Mouse (Mus musculus): ENCODE measurements at regions not wholly inside any gene's neighbourhood (a gene's known extent, or its start where the extent isn't known, plus 50 kb on each side); places are given as distances from the start of the nearest gene placed in this dataset.
"Not testable (repeated sequence)": the region's sequence is repeated elsewhere in the genome, so short reads cannot be mapped to it uniquely, and the experiment has no call there.

- 59% methylated on average over 1 of the region's 1 CpGs for WGBS
- no peaks in the 10 kb centered on the region for H3K36me3 ChIP-seq (ENCODE audit: control insufficient read depth, insufficient read depth, low read length)
- H3K9me3 ChIP-seq (ENCODE audit: control insufficient read depth, low read length) = no peaks in the 10 kb centered on the region
- no peak overlapping the region for H3K4me3 ChIP-seq (ENCODE audit: low read length)
- no peak overlapping the region for H3K27ac ChIP-seq (ENCODE audit: low read depth, low read length)
- no peaks in the 10 kb centered on the region for H3K27me3 ChIP-seq (replicated peaks; ENCODE audit: control insufficient read depth, insufficient read depth, low read length)
- no peak overlapping the region for H3K9ac ChIP-seq (ENCODE audit: low read depth, low read length)
- ATAC-seq = no peak
- H3K4me2 ChIP-seq (ENCODE audit: low read length) = no peak overlapping the region
- no peaks in the 10 kb centered on the region for H3K4me1 ChIP-seq (ENCODE audit: control insufficient read depth, insufficient read depth, low read depth, low read length)
These were observed 677.3 kb upstream of the Sorcs1 start for GRCm38 (mm10) chr19:51355701-51356100.

GRCm38 (mm10) chr19:51340491-51340890 is 662.0 kb upstream of the Sorcs1 start:
- 95% methylated on average over 2 of the region's 2 CpGs for WGBS
- no peak overlapping the region for H3K9ac ChIP-seq (ENCODE audit: low read depth, low read length)
- no peak overlapping the region for H3K4me2 ChIP-seq (ENCODE audit: low read length)
- H3K27ac ChIP-seq (ENCODE audit: low read depth, low read length) = no peak overlapping the region
- no peaks in the 10 kb centered on the region for H3K36me3 ChIP-seq (ENCODE audit: control insufficient read depth, insufficient read depth, low read length)
- H3K4me3 ChIP-seq (ENCODE audit: low read length) = no peak overlapping the region
- no peaks in the 10 kb centered on the region for H3K4me1 ChIP-seq (ENCODE audit: control insufficient read depth, insufficient read depth, low read depth, low read length)
- H3K9me3 ChIP-seq (ENCODE audit: control insufficient read depth, low read length) = no peaks in the 10 kb centered on the region
- H3K27me3 ChIP-seq (replicated peaks; ENCODE audit: control insufficient read depth, insufficient read depth, low read length) = no peaks in the 10 kb centered on the region
- ATAC-seq = no peak

- Histone ChIP-seq H3K9me3 (ENCODE audit: control insufficient read depth, low read length) (no peaks in the 10 kb centered on the region), H3K4me2 (ENCODE audit: low read length) (no peak overlapping the region), H3K4me1 (ENCODE audit: control insufficient read depth, insufficient read depth, low read depth, low read length) (no peaks in the 10 kb centered on the region), H3K36me3 (ENCODE audit: control insufficient read depth, insufficient read depth, low read length) (no peaks in the 10 kb centered on the region), H3K27me3 (replicated peaks; ENCODE audit: control insufficient read depth, insufficient read depth, low read length) (no peaks in the 10 kb centered on the region), H3K27ac (ENCODE audit: low read depth, low read length) (no peak overlapping the region), H3K9ac (ENCODE audit: low read depth, low read length) (no peak overlapping the region), H3K4me3 (ENCODE audit: low read length) (no peak overlapping the region)
- ATAC-seq = no peak
- 63% methylated on average over 2 of the region's 2 CpGs for WGBS
These were observed 651.6 kb upstream of the Sorcs1 start for GRCm38 (mm10) chr19:51330010-51330409.

DNA sequence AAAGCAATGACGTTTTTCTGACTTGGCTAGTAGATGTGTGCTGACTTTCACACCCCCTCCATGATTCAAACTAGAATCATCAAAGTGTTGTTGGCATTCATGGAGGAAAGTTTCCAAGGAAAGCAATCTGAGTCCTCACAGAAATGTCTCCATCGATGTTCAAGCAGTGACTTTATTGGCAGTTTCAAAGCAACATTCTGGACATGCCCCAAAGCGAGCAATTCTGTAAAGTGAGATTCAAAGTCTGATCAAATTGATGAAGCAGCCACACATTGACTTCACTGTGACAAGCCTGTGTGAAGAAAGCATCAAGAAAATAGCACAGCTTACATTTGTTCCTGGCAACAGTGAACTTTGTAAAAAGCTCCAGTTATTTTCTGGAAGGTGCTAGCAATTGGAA is 625.3 kb upstream of the Sorcs1 start:
- Histone ChIP-seq H3K4me3 (ENCODE audit: low read length) (no peak overlapping the region), H3K9ac (ENCODE audit: low read depth, low read length) (no peak overlapping the region), H3K4me2 (ENCODE audit: low read length) (no peak overlapping the region), H3K27me3 (replicated peaks; ENCODE audit: control insufficient read depth, insufficient read depth, low read length) (no peaks in the 10 kb centered on the region), H3K4me1 (ENCODE audit: control insufficient read depth, insufficient read depth, low read depth, low read length) (no peaks in the 10 kb centered on the region), H3K36me3 (ENCODE audit: control insufficient read depth, insufficient read depth, low read length) (no peaks in the 10 kb centered on the region), H3K9me3 (ENCODE audit: control insufficient read depth, low read length) (no peaks in the 10 kb centered on the region), H3K27ac (ENCODE audit: low read depth, low read length) (no peak overlapping the region)
- no peak for ATAC-seq
- WGBS = 74% methylated on average over 3 of the region's 3 CpGs

DNA sequence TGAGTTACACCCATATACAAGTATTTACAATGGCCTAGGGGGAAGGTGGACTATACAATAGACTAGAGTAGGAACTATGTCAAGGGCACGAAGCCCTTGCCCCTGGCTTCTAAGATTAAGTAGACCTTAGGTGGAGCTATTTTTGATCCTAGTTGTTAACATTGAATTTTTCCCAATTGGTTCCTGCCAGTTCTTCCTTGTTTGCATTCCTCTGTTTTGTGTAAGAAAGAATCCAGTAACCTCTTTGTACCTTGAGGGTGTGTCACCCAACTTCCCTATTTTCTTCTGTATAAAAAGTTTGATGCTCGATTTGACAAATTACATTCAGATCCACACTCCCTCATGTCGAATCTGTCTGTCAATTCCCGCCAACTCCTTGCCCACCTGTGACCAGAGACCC is 618.2 kb upstream of the Sorcs1 start:
- H3K27ac ChIP-seq (ENCODE audit: low read depth, low read length); H3K9ac ChIP-seq (ENCODE audit: low read depth, low read length); H3K4me1 ChIP-seq (ENCODE audit: control insufficient read depth, insufficient read depth, low read depth, low read length); H3K9me3 ChIP-seq (ENCODE audit: control insufficient read depth, low read length); H3K4me3 ChIP-seq (ENCODE audit: low read length); H3K4me2 ChIP-seq (ENCODE audit: low read length); ATAC-seq; H3K36me3 ChIP-seq (ENCODE audit: control insufficient read depth, insufficient read depth, low read length); H3K27me3 ChIP-seq (replicated peaks; ENCODE audit: control insufficient read depth, insufficient read depth, low read length): not testable (repeated sequence)
- 92% methylated on average over 4 of the region's 4 CpGs for WGBS

GRCm38 (mm10) chr19:51268978-51269556 is 590.6 kb upstream of the Sorcs1 start:
- H3K9me3 ChIP-seq (ENCODE audit: control insufficient read depth, low read length) = no peaks in the 10 kb centered on the region
- H3K36me3 ChIP-seq (ENCODE audit: control insufficient read depth, insufficient read depth, low read length) = no peaks in the 10 kb centered on the region
- H3K4me3 ChIP-seq (ENCODE audit: low read length) = no peak overlapping the region
- H3K4me1 ChIP-seq (ENCODE audit: control insufficient read depth, insufficient read depth, low read depth, low read length) = no peaks in the 10 kb centered on the region; the same call in 1 of the 2 replicates
- ATAC-seq = no peak
- WGBS = 22% methylated on average over 4 of the region's 4 CpGs
- H3K27ac ChIP-seq (ENCODE audit: low read depth, low read length) = no peak overlapping the region
- H3K9ac ChIP-seq (ENCODE audit: low read depth, low read length) = no peak overlapping the region
- H3K4me2 ChIP-seq (ENCODE audit: low read length) = peak overlapping the region; percentile 23; the same call in 1 of the 2 replicates
- no peaks in the 10 kb centered on the region for H3K27me3 ChIP-seq (replicated peaks; ENCODE audit: control insufficient read depth, insufficient read depth, low read length)

DNA sequence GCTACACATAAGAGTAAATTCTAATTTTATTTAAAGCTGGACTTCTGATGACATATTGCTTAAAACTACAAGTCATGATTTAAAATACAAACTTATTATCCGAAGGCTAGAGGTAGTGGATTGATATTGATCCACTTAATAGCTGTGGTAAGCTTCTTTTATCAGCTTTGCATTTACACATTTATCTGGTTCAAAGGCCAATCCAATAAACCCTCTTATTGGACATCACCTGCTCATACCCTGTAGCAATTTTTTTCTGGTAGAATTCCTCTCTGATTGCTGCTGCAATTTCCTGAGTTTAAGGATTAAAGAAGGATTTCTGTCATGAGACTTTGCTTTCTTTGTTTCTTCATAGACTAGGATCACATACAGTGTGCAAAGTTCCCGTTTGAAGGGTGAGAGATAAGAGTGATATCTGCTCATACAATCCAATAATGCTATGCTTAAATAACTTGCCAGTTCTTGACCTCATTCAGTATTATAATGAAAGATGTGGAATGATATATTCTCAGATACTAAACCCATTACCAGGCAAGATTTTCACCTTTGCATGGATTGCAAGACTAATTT is 561.9 kb upstream of the Sorcs1 start:
- H3K27ac ChIP-seq (ENCODE audit: low read depth, low read length) = no peak overlapping the region
- WGBS = 80% methylated on average over 2 of the region's 2 CpGs
- no peaks in the 10 kb centered on the region for H3K4me1 ChIP-seq (ENCODE audit: control insufficient read depth, insufficient read depth, low read depth, low read length)
- no peak overlapping the region for H3K9ac ChIP-seq (ENCODE audit: low read depth, low read length)
- no peak for ATAC-seq
- H3K4me2 ChIP-seq (ENCODE audit: low read length) = no peak overlapping the region
- no peaks in the 10 kb centered on the region for H3K36me3 ChIP-seq (ENCODE audit: control insufficient read depth, insufficient read depth, low read length)
- H3K27me3 ChIP-seq (replicated peaks; ENCODE audit: control insufficient read depth, insufficient read depth, low read length) = no peaks in the 10 kb centered on the region
- no peak overlapping the region for H3K4me3 ChIP-seq (ENCODE audit: low read length)
- no peaks in the 10 kb centered on the region for H3K9me3 ChIP-seq (ENCODE audit: control insufficient read depth, low read length)

DNA sequence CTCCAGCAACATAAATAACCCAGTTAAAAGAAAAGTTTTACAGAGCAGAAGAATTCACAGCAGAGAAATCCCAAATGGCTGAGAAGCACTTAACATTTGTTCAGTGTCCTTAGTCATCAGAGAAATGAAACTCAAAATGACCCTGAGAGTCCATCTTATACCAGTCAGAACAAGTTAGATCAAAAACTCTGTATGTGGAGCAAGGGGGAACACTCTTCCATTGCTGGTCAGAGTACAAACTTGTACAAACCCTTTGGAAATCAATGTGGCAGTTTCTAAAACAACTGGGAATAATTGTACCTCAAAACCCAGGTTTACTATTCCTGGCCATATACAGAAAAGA is 559.7 kb upstream of the Sorcs1 start:
- Histone ChIP-seq H3K36me3 (ENCODE audit: control insufficient read depth, insufficient read depth, low read length) (no peaks in the 10 kb centered on the region), H3K4me2 (ENCODE audit: low read length) (no peak overlapping the region), H3K9ac (ENCODE audit: low read depth, low read length) (no peak overlapping the region), H3K27me3 (replicated peaks; ENCODE audit: control insufficient read depth, insufficient read depth, low read length) (no peaks in the 10 kb centered on the region), H3K27ac (ENCODE audit: low read depth, low read length) (no peak overlapping the region), H3K4me3 (ENCODE audit: low read length) (no peak overlapping the region), H3K4me1 (ENCODE audit: control insufficient read depth, insufficient read depth, low read depth, low read length) (no peaks in the 10 kb centered on the region), H3K9me3 (ENCODE audit: control insufficient read depth, low read length) (no peaks in the 10 kb centered on the region)
- ATAC-seq = no peak

DNA sequence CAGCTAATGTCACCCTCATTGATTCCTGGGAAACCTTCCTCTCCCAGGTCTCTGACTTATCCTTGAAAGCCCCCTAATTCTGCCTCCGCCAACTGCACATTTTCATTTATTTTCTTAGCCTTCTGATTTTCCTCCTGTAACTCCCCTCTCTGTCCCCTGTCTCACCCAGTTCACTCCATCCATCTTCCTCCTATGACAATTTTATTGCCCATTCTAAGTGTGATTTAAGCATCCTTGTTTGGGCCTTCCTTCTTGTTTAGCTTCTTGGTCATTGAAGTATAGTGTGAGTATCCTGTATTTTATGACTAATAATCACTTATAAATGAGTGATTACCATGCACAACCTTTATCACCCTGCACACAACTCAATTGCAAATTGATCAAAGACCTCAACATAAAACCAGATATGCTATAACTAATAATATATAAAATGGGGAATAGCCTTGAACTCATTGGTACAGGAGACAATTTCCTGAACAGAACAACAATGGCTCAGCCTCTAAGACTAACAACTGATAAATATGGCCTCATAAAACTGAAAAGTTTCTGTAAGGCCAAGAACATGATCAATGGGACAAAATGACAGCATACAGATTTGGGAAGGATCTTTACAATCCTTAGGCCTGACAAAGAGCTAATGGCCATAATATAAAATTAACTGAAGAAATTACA is 559.2 kb upstream of the Sorcs1 start:
- 85% methylated on average over 1 of the region's 1 CpGs for WGBS
- H3K4me3 ChIP-seq (ENCODE audit: low read length) = no peak overlapping the region
- H3K9me3 ChIP-seq (ENCODE audit: control insufficient read depth, low read length) = no peaks in the 10 kb centered on the region
- no peak overlapping the region for H3K27ac ChIP-seq (ENCODE audit: low read depth, low read length)
- H3K4me1 ChIP-seq (ENCODE audit: control insufficient read depth, insufficient read depth, low read depth, low read length) = no peaks in the 10 kb centered on the region
- H3K4me2 ChIP-seq (ENCODE audit: low read length) = no peak overlapping the region
- no peak overlapping the region for H3K9ac ChIP-seq (ENCODE audit: low read depth, low read length)
- ATAC-seq = no peak
- no peaks in the 10 kb centered on the region for H3K36me3 ChIP-seq (ENCODE audit: control insufficient read depth, insufficient read depth, low read length)
- H3K27me3 ChIP-seq (replicated peaks; ENCODE audit: control insufficient read depth, insufficient read depth, low read length) = no peaks in the 10 kb centered on the region

Data from hindbrain, embryonic 16.5 days (tissue).